Mouse (Mus musculus): ENCODE measurements around the gene Gm5868. TPM values are rescaled to one million over a fixed set of nuclear protein-coding genes. Genes with fewer than 3 reads are reported as not detected.

Gm5868 gene
- polyA plus RNA-seq, 1 experiment: 0.34 TPM

- DNase-seq (ENCODE audit: extremely low spot score in 1 of 2, low spot score in 1 of 2): no peak
These were observed 36.1 kb downstream of the Gm5868 start for GRCm38 (mm10) chr5:72551209-72551608.

Other genes with a start within 250 kb of the Gm5868 start
- 0.08 and 0.14 TPM in 2 replicates for gene Corin, start 83.1 kb downstream of the Gm5868 start, polyA plus RNA-seq (2012; rRNA removed)
- 11.9 and 12.3 TPM in 2 replicates for gene Nfxl1, start 27.9 kb downstream of the Gm5868 start, polyA plus RNA-seq (2012; rRNA removed)
- 4.3 and 4.5 TPM in 2 replicates for gene Zar1, start 6.3 kb downstream of the Gm5868 start, polyA plus RNA-seq (2012; rRNA removed)
- gene Cnga1, start 56.7 kb upstream of the Gm5868 start, polyA plus RNA-seq (2012; rRNA removed): not detected in 2 replicates
- gene Nipal1, start 60.2 kb upstream of the Gm5868 start, polyA plus RNA-seq (2012; rRNA removed): 0.02 and 0.13 TPM in 2 replicates
- gene Txk, start 165.2 kb upstream of the Gm5868 start, polyA plus RNA-seq (2012; rRNA removed): 0.34 and 0.40 TPM in 2 replicates

Measured in frontal cortex, adult 2 months (tissue).